Mouse (Mus musculus) large intestine, adult 2 months (tissue): ENCODE measurements around the gene Rnf168. TPM values are rescaled to one million over a fixed set of nuclear protein-coding genes. Genes with fewer than 3 reads are reported as not detected.
"Not testable (repeated sequence)": the region's sequence is repeated elsewhere in the genome, so short reads cannot be mapped to it uniquely, and the experiment has no call there.

Experiments
- DNase-seq: peaks from one replicate; pipeline ENCODE4 v3.0.0-alpha.2; 2012; ENCODE audit warnings: low read depth, low spot score
- WGBS: fragments of 180-500 bp; shearing (Covaris S2); methylation state at CpG from one replicate; pipeline ENCODE4 v1.1.7; 2018; 5-methylcytosine and 5-hydroxymethylcytosine counted together
- polyA plus RNA-seq: library from polyadenylated mRNA; depleted of rRNA; stranded (reverse); fragments of >200 nt; gene quantifications from 2 replicates; pipeline ENCODE4 v1.2.3, GENCODE M21; 2012; rRNA removed

Rnf168 gene
- polyA plus RNA-seq = 4.5 and 7.6 TPM in 2 replicates

GRCm38 (mm10) chr16:32277308-32278256, at the start of gene Rnf168:
Rnf168 (plus strand) TSS chr16:32277459.
- peak; percentile 78 for DNase-seq
- under 1% methylated on average over 75 of the region's 75 CpGs for WGBS

- not testable (repeated sequence) for DNase-seq
- WGBS = 70% methylated on average over 3 of the region's 3 CpGs
Observed at GRCm38 (mm10) chr16:32232050-32232449, 45.2 kb upstream of the Rnf168 start.

- DNase-seq = no peak
- WGBS = 91% methylated on average over 19 of the region's 19 CpGs
Observed at GRCm38 (mm10) chr16:32237930-32238680, 39.2 kb upstream of the Rnf168 start.

GRCm38 (mm10) chr16:32239428-32240312, 37.6 kb upstream of the Rnf168 start:
- 94% methylated on average over 2 of the region's 2 CpGs for WGBS
- DNase-seq = no peak

GRCm38 (mm10) chr16:32243901-32244300, 33.4 kb upstream of the Rnf168 start:
- 90% methylated on average over 3 of the region's 3 CpGs for WGBS
- no peak for DNase-seq

GRCm38 (mm10) chr16:32246351-32246791, 30.9 kb upstream of the Rnf168 start:
- WGBS = under 1% methylated on average over 41 of the region's 41 CpGs
- DNase-seq = no peak

GRCm38 (mm10) chr16:32246952-32247370, 30.3 kb upstream of the Rnf168 start, which contains the start of the genes Fbxo45 and Wdr53:
Fbxo45 (minus strand) TSS chr16:32247158.
Wdr53 (plus strand) TSS chr16:32247227.
- WGBS = under 1% methylated on average over 48 of the region's 48 CpGs
- DNase-seq = peak; percentile 90

GRCm38 (mm10) chr16:32264225-32264624, 13.0 kb upstream of the Rnf168 start:
- 97% methylated on average over 2 of the region's 2 CpGs for WGBS
- DNase-seq = not testable (repeated sequence)

GRCm38 (mm10) chr16:32271291-32271690, 6.0 kb upstream of the Rnf168 start, which contains the start of gene Smco1:
Smco1 (plus strand) TSS chr16:32271468.
- WGBS = 83% methylated on average over 11 of the region's 11 CpGs
- DNase-seq = no peak

- WGBS = 60% methylated on average over 9 of the region's 9 CpGs
- DNase-seq = no peak
Observed at GRCm38 (mm10) chr16:32273338-32273737, 3.9 kb upstream of the Rnf168 start.

GRCm38 (mm10) chr16:32275041-32275440, 2.2 kb upstream of the Rnf168 start:
- no peak for DNase-seq
- 87% methylated on average over 6 of the region's 6 CpGs for WGBS

- no peak for DNase-seq
- 71% methylated on average over 1 of the region's 1 CpGs for WGBS
Observed at GRCm38 (mm10) chr16:32275830-32276229, 1.4 kb upstream of the Rnf168 start.

GRCm38 (mm10) chr16:32278396-32278795, 1.1 kb downstream of the Rnf168 start:
- 19% methylated on average over 7 of the region's 7 CpGs for WGBS
- no peak for DNase-seq

- WGBS = 96% methylated on average over 8 of the region's 8 CpGs
Observed at GRCm38 (mm10) chr16:32280211-32280610, 3.0 kb downstream of the Rnf168 start.

GRCm38 (mm10) chr16:32282608-32283007, 5.3 kb downstream of the Rnf168 start:
- DNase-seq = no peak

More at GRCm38 (mm10) chr16:32280211-32280610, 3.0 kb downstream of the Rnf168 start:
- no peak for DNase-seq

- DNase-seq = no peak
- 98% methylated on average over 4 of the region's 4 CpGs for WGBS
Observed at GRCm38 (mm10) chr16:32291821-32292220, 14.6 kb downstream of the Rnf168 start.

GRCm38 (mm10) chr16:32299617-32300016, 22.4 kb downstream of the Rnf168 start:
- 96% methylated on average over 4 of the region's 4 CpGs for WGBS

GRCm38 (mm10) chr16:32303046-32303445, 25.8 kb downstream of the Rnf168 start:
- DNase-seq = no peak
- WGBS = 71% methylated on average over 1 of the region's 1 CpGs

More at GRCm38 (mm10) chr16:32299617-32300016, 22.4 kb downstream of the Rnf168 start:
- DNase-seq = not testable (repeated sequence)

GRCm38 (mm10) chr16:32303886-32304285, 26.6 kb downstream of the Rnf168 start:
- no peak for DNase-seq
- 95% methylated on average over 7 of the region's 7 CpGs for WGBS
